Mouse (Mus musculus) E14TG2a.4 (cell line): Measurements from ENCODE around the gene Methig1.

ENCODE experiments used
- CTCF ChIP-seq: conservative IDR thresholded peaks from 2 replicates; pipeline ENCODE4 v1.5.1; 2014; ENCODE audit warnings: low read length
- NANOG ChIP-seq: IDR thresholded peaks from 2 replicates; pipeline ENCODE4 v1.6.1; 2014; ENCODE audit warnings: borderline replicate concordance, low read length, mixed read lengths

- no peak for TF ChIP-seq CTCF
- no peak for TF ChIP-seq NANOG
Observed at GRCm38 (mm10) chr15:100306201-100306600, 46.7 kb upstream of the Methig1 start.
